Mouse (Mus musculus): ENCODE measurements around the gene Fam163b.

Gene Fam163b

GRCm38 (mm10) chr2:27135935-27136334 is 6.4 kb downstream of the Fam163b start:
- DNase-seq (ENCODE audit: low spot score): no peak

DNA sequence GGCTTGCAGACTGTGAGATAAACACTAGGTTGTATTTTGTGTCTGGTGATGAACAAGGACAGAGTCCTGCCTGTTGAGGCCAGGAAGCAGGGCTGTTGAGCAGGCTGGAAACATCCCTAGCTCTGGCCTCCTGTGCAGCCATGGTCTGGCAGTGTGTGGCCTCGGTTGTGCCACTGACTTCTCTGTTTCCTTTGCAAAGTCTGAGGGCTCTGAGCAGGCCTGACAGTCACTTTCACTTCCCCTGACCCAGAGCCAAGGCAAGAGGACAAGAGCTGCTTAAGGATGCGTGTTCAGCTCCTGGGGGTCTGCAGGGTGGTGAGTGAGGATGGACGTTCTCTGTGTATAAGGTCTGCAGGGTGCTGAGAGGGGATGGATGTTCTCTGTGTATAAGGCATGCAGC is 13.3 kb downstream of the Fam163b start:
- no peak for DNase-seq (ENCODE audit: low spot score)

GRCm38 (mm10) chr2:27126496-27126895 is 15.8 kb downstream of the Fam163b start:
- DNase-seq (ENCODE audit: low spot score): no peak

GRCm38 (mm10) chr2:27125979-27126378 is 16.3 kb downstream of the Fam163b start:
- no peak for DNase-seq (ENCODE audit: low spot score)

DNA sequence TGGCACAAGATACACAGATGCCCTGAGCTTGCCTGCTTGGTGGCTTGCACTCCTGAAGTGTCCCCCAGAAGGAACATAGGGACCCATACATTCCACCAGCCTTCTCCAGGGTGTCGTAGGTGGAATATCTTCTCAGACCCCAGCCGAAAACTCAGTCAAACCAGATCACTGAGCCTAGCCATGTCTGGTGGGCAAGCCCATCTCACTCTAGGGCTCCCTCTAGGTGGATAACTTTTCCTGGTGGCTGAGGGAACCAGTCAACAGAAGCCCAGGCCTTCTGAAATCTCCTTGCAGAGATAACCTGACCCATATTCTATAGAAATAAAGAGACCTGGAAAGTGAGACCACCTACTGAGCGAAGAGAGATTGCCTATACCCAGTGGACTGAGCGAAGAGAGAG is 19.2 kb downstream of the Fam163b start:
- DNase-seq (ENCODE audit: low spot score): no peak

DNA sequence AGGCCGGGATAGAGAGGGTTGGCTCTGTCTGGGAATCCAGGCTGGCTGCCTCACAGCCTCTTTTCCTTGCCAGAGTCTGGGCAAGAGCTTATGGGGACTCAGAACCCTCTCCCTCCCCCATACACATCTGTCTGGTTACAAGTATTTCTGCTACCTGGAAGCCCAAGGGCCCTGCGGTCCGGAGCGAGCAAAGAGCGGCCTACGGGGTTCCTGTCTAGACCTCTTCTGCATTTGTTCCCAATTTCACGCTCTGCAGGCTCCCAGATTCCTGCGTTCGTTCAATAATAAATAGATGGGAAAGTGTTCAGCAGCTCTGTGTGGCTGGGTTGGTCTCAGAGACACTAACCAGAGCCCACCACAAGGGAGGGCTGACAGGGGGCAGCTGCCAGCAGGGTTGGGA is 19.7 kb downstream of the Fam163b start:
- no peak for DNase-seq (ENCODE audit: low spot score)

- no peak for DNase-seq (ENCODE audit: low spot score)
Observed at GRCm38 (mm10) chr2:27121626-27122355, 20.5 kb downstream of the Fam163b start.

- peak; percentile 26 for DNase-seq (ENCODE audit: low spot score)
Observed at GRCm38 (mm10) chr2:27120241-27120641, 22.1 kb downstream of the Fam163b start.

DNA sequence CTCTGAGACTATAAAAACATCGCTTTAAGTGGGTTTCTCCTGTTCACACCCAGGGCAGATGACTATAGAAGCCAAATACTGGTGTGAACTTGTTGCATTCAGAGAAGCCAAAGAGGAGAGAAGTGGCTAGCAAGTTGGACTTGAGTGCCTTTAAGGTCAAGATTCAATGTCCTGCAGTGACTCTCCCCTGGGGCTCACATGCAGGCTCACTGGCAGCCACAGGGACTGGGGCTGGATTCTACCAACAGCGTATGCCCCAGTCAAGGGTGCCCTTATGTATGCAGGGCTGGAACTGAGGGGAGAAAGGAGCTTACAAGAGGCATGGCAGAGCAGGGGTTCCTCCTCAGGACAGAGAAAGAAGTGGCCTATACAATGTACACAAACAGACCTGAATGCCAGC is 22.5 kb downstream of the Fam163b start:
- DNase-seq (ENCODE audit: low spot score): no peak

GRCm38 (mm10) chr2:27118452-27118851 is 23.8 kb downstream of the Fam163b start:
- no peak for DNase-seq (ENCODE audit: low spot score)

DNA sequence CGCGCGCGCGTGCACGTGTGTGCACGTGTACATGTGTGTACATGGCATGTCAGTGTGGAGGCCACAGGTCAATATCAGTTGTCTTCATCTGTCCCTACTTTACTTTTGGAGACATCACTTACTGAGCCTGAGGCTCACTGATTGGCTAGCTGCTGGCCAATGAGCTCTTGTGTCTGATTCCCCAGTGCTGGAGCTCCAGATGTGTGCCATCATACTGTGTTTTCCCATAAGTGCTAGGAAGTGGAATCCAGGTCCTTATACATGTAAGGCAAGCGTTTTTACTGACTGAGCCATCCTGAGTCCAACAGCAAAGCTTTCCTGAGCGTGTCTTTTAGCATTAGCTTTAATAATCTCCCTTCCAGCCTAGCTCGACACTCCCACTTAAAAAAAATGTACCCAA is 28.1 kb downstream of the Fam163b start:
- no peak for DNase-seq (ENCODE audit: low spot score)

- no peak for DNase-seq (ENCODE audit: low spot score)
Observed at GRCm38 (mm10) chr2:27112585-27112984, 29.7 kb downstream of the Fam163b start.

GRCm38 (mm10) chr2:27109052-27109451 is 33.2 kb downstream of the Fam163b start:
- no peak for DNase-seq (ENCODE audit: low spot score)

- no peak for DNase-seq (ENCODE audit: low spot score)
Observed at GRCm38 (mm10) chr2:27108144-27108543, 34.1 kb downstream of the Fam163b start.

GRCm38 (mm10) chr2:27106816-27107215 is 35.5 kb downstream of the Fam163b start:
- no peak for DNase-seq (ENCODE audit: low spot score)

GRCm38 (mm10) chr2:27103554-27103953 is 38.7 kb downstream of the Fam163b start:
- no peak for DNase-seq (ENCODE audit: low spot score)

- no peak for DNase-seq (ENCODE audit: low spot score)
Observed at GRCm38 (mm10) chr2:27097776-27098175, 44.5 kb downstream of the Fam163b start.

GRCm38 (mm10) chr2:27097241-27097656 is 45.0 kb downstream of the Fam163b start:
- no peak for DNase-seq (ENCODE audit: low spot score)

DNA sequence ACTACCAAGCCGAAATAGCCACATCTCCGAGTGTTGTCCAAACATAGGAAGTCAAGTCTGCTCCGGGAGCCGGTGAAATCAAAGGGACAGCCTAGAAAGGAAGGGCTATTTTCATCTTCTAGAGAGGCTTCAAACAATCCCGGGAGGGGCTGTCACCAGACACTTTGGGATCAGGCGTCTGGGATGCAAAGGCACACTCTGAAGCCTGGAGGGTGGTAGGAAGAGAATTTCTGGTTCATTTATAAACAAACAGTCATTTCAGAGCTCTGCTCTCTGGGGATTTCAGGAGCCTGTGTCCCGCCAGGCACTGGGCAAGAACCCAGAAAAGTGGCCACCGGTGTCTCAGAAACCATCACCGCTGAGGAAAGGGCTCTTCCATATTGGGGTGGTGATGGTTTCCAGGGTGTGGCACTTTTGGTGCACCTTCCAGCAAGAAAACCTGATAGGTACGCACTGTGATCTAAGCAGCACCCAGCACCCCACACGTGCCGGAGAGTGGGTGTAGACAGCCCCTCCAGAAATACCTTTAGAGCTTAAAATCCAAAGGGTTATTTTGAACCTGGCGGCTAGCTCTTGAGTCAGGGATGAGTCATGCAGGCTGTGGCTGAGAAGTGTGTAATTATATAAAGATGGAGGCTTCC is 45.8 kb downstream of the Fam163b start:
- no peak for DNase-seq (ENCODE audit: low spot score)

GRCm38 (mm10) chr2:27095178-27095577 is 47.1 kb downstream of the Fam163b start:
- no peak for DNase-seq (ENCODE audit: low spot score)

DNA sequence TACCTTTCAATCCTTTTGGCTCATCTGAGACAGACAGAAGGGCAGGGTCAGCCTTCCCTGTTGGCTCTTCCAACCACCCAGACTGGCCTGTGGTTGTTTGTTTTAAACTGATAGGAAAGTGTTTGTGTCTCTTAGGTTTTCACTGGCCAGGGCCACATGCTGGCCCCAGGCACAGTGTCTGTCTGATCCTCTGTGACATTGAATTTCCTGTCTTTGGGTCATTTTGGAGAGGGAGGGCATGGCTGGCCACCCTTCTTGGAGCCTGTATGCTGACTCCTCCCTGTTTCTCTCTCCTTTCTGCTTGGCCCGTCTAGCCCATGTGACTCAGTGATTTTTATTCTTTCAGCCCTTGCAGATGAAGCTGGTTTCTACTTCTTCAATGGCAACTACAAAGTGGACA is 53.1 kb downstream of the Fam163b start:
- DNase-seq (ENCODE audit: low spot score): no peak

GRCm38 (mm10) chr2:27088700-27089099 is 53.6 kb downstream of the Fam163b start:
- no peak for DNase-seq (ENCODE audit: low spot score)

GRCm38 (mm10) chr2:27088071-27088644 is 54.1 kb downstream of the Fam163b start:
- DNase-seq (ENCODE audit: low spot score): no peak
